Mouse (Mus musculus): Measurements from ENCODE around the gene Sptan1. TPM values are rescaled to one million over a fixed set of nuclear protein-coding genes. Genes with fewer than 3 reads are reported as not detected.
A peak's percentile ranks its signal among the peaks of the same experiment; 100 is the strongest.

Gene Sptan1
- polyA plus RNA-seq, 1 experiment from 2014 or later: 224 TPM

- peak overlapping the region; percentile 34; the same call in 1 of the 2 replicates for H3K9ac ChIP-seq (replicated peaks)
- H3K36me3 ChIP-seq: no peaks in the 10 kb centered on the region; the same call in none of the 2 replicates
- H3K4me3 ChIP-seq: peak overlapping the region; percentile 44
- peaks cover 14% of the 10 kb centered on the region for H3K4me1 ChIP-seq
- peak overlapping the region; percentile 94 for H3K4me2 ChIP-seq (replicated peaks)
- no peak for ATAC-seq (replicated peaks)
- 23% methylated on average over 10 of the region's 10 CpGs for WGBS
- no peak overlapping the region for H3K27ac ChIP-seq (replicated peaks)
- no peaks in the 10 kb centered on the region for H3K9me3 ChIP-seq
- no peaks in the 10 kb centered on the region for H3K27me3 ChIP-seq
Observed at GRCm38 (mm10) chr2:30078349-30078712, 113.0 kb downstream of the Sptan1 start.

- WGBS: 73% methylated on average over 4 of the region's 4 CpGs
- Histone ChIP-seq H3K36me3 (no peaks in the 10 kb centered on the region; the same call in none of the 2 replicates), H3K4me1 (peaks cover 14% of the 10 kb centered on the region), H3K27me3 (no peaks in the 10 kb centered on the region), H3K9ac (replicated peaks) (no peak overlapping the region), H3K9me3 (no peaks in the 10 kb centered on the region), H3K4me2 (replicated peaks) (no peak overlapping the region), H3K27ac (replicated peaks) (no peak overlapping the region), H3K4me3 (no peak overlapping the region)
- no peak for ATAC-seq (replicated peaks)
Observed at GRCm38 (mm10) chr2:30078760-30079159, 113.4 kb downstream of the Sptan1 start.

- H3K27ac ChIP-seq (replicated peaks): no peak overlapping the region
- H3K4me2 ChIP-seq (replicated peaks): no peak overlapping the region
- 90% methylated on average over 15 of the region's 15 CpGs for WGBS
- peaks cover 18% of the 10 kb centered on the region for H3K4me1 ChIP-seq
- H3K27me3 ChIP-seq: no peaks in the 10 kb centered on the region
- no peak for ATAC-seq (replicated peaks)
- no peak overlapping the region for H3K4me3 ChIP-seq
- H3K36me3 ChIP-seq: no peaks in the 10 kb centered on the region
- no peaks in the 10 kb centered on the region for H3K9me3 ChIP-seq
- H3K9ac ChIP-seq (replicated peaks): no peak overlapping the region
Observed at GRCm38 (mm10) chr2:30080181-30080800, 114.9 kb downstream of the Sptan1 start.

Small RNA genes within 50 kb of the gene (microRNA-seq; reads per million reads assigned to microRNA genes)
- gene Mir6997: not detected

Other genes starting within 250 kb of the Sptan1 start
- not detected in 2 replicates for gene Gm13420, start 213.9 kb upstream of the Sptan1 start, polyA plus RNA-seq (2015; fragmentation: Nextera tagmentation; extraction: Ambion mirVana)
- 0.79 TPM in 1 of 2 replicates, not detected in the other for gene Gm13547, start 206.2 kb upstream of the Sptan1 start, polyA plus RNA-seq (2015; fragmentation: Nextera tagmentation; extraction: Ambion mirVana)
- gene Coq4, start 178.1 kb upstream of the Sptan1 start, polyA plus RNA-seq (2015; fragmentation: Nextera tagmentation; extraction: Ambion mirVana): 28.2 and 31.6 TPM in 2 replicates
- 40.6 and 41.7 TPM in 2 replicates for gene Trub2, start 177.1 kb upstream of the Sptan1 start, polyA plus RNA-seq (2015; fragmentation: Nextera tagmentation; extraction: Ambion mirVana)
- gene Slc27a4, start 162.9 kb upstream of the Sptan1 start, polyA plus RNA-seq (2015; fragmentation: Nextera tagmentation; extraction: Ambion mirVana): 30.1 and 31.8 TPM in 2 replicates
- gene Urm1, start 145.5 kb upstream of the Sptan1 start, polyA plus RNA-seq (2015; fragmentation: Nextera tagmentation; extraction: Ambion mirVana): 19.2 and 21.2 TPM in 2 replicates
- gene Cercam, start 96.4 kb upstream of the Sptan1 start, polyA plus RNA-seq (2015; fragmentation: Nextera tagmentation; extraction: Ambion mirVana): 6.8 and 7.2 TPM in 2 replicates
- gene Odf2, start 76.3 kb upstream of the Sptan1 start, polyA plus RNA-seq (2015; fragmentation: Nextera tagmentation; extraction: Ambion mirVana): 67.9 and 74.8 TPM in 2 replicates
- 92.6 and 95.7 TPM in 2 replicates for gene Gle1, start 30.1 kb upstream of the Sptan1 start, polyA plus RNA-seq (2015; fragmentation: Nextera tagmentation; extraction: Ambion mirVana)
- 70.1 and 76.2 TPM in 2 replicates for gene Wdr34, start 83.3 kb downstream of the Sptan1 start, polyA plus RNA-seq (2015; fragmentation: Nextera tagmentation; extraction: Ambion mirVana)
- gene Set, start 91.8 kb downstream of the Sptan1 start, polyA plus RNA-seq (2015; fragmentation: Nextera tagmentation; extraction: Ambion mirVana): 445 and 449 TPM in 2 replicates
- 3.5 and 3.9 TPM in 2 replicates for gene Pkn3, start 112.1 kb downstream of the Sptan1 start, polyA plus RNA-seq (2015; fragmentation: Nextera tagmentation; extraction: Ambion mirVana)
- gene Zdhhc12, start 128.1 kb downstream of the Sptan1 start, polyA plus RNA-seq (2015; fragmentation: Nextera tagmentation; extraction: Ambion mirVana): 16.7 and 18.6 TPM in 2 replicates
- gene Zer1, start 159.0 kb downstream of the Sptan1 start, polyA plus RNA-seq (2015; fragmentation: Nextera tagmentation; extraction: Ambion mirVana): 14.5 and 15.0 TPM in 2 replicates
- gene Tbc1d13, start 168.2 kb downstream of the Sptan1 start, polyA plus RNA-seq (2015; fragmentation: Nextera tagmentation; extraction: Ambion mirVana): 9.7 and 10.9 TPM in 2 replicates
- 13.6 and 14.7 TPM in 2 replicates for gene Endog, start 205.9 kb downstream of the Sptan1 start, polyA plus RNA-seq (2015; fragmentation: Nextera tagmentation; extraction: Ambion mirVana)
- gene Spout1, start 212.9 kb downstream of the Sptan1 start, polyA plus RNA-seq (2015; fragmentation: Nextera tagmentation; extraction: Ambion mirVana): 62.4 and 63.3 TPM in 2 replicates
- 14.3 and 15.7 TPM in 2 replicates for gene Kyat1, start 240.3 kb downstream of the Sptan1 start, polyA plus RNA-seq (2015; fragmentation: Nextera tagmentation; extraction: Ambion mirVana)